Mouse (Mus musculus) testis, adult 10 weeks (tissue): Measurements from ENCODE around the gene Gm16381. TPM values are rescaled to one million over a fixed set of nuclear protein-coding genes. Genes with fewer than 3 reads are reported as not detected.

Source experiments
- polyA plus RNA-seq: library from polyadenylated mRNA; stranded (reverse); fragments of 350-450 nt; fragmentation: Illumina TruSeq; extraction: RNeasy Lipid Tissue Mini Kit (QIAGEN cat#74804); gene quantifications from one replicate; pipeline ENCODE4 v1.2.3, GENCODE M21; 2014; ENCODE audit warnings: low read depth, low replicate concordance

Gene Gm16381
- not detected for polyA plus RNA-seq

DNA sequence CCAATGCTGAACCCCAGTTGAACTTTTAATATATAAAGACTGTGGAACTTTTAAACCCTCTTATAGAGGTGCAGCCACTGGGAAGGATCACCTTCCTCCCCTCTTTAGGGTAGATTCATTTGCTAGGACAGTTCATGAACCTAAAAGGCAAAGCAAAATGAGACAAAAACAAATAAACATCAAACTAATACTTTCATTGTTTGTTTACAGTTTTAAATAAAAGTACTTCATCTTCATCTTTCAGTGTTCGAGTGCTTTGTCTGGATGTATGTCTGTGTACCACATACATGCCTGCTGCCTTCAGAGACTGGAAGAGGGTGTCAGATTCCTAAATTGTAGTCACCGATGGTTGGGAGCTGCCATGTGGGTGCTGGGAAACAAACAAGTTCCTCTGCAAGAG lies at the start of gene Gm16381:
TSS of gene Gm16381 (minus strand) at position 101 of the 400 bp plus-strand sequence.

DNA sequence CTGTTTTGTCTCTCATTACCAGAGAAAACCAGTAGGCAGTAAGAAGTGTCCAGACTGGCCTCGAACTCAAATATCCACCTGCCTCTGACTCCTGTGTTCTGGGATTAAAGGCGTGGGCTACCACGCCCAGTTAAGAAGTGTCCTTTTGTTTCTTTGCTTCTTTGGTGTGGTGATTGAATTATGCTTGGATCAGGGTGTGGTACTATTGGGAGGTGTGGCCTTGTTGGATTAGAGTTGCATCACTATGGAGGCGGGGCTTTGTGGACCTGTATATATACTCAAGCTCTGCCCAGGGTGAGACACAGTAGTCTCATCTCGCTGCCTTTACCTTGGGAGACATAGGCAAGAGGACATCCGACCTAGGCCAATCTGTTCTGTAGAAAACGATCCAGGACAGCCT lies 25.9 kb downstream of the Gm16381 start, which contains the start of gene Gm4027:
TSS of gene Gm4027 (plus strand) at position 301 of the 400 bp plus-strand sequence.

DNA sequence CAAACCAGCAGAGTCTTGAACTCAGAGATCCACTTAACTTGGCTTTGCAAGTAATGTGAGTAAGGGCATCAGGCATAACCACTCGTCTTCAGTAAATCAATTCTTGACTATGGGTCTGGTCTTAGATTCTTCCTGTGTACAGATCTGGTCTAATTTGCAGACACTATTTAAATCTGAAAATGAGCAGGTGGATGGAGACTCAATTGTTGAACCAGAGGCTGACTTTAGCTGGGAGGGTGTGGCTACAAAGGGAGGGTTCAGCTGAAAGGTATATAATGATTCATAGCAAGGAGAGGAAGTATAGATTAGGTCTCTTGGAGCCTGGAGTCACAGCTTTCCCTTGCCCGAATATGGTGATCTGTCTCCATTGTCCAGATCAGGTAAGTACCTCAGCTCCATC lies 42.0 kb downstream of the Gm16381 start, which contains the start of gene Oog1:
TSS of gene Oog1 (plus strand) at position 301 of the 400 bp plus-strand sequence.

Other genes with a start within 250 kb of the Gm16381 start
- gene Slirp, start 200.7 kb downstream of the Gm16381 start, polyA plus RNA-seq: 128 TPM
- 28.0 TPM for gene Alkbh1, start 200.6 kb downstream of the Gm16381 start, polyA plus RNA-seq
- gene Snw1, start 172.3 kb downstream of the Gm16381 start, polyA plus RNA-seq: 94.8 TPM
- not detected for gene Gm5788, start 149.9 kb downstream of the Gm16381 start, polyA plus RNA-seq
- not detected for gene Gm8300, start 130.3 kb downstream of the Gm16381 start, polyA plus RNA-seq
- 0.25 TPM for gene Oog1, start 41.9 kb downstream of the Gm16381 start, polyA plus RNA-seq
- gene Gm4027, start 25.8 kb downstream of the Gm16381 start, polyA plus RNA-seq: 9.2 TPM
- gene Gm21319, start 131.1 kb upstream of the Gm16381 start, polyA plus RNA-seq: not detected
- not detected for gene Gm21936, start 150.9 kb upstream of the Gm16381 start, polyA plus RNA-seq
- gene BB287469, start 172.0 kb upstream of the Gm16381 start, polyA plus RNA-seq: 10.9 TPM
- gene Gm2001, start 197.7 kb upstream of the Gm16381 start, polyA plus RNA-seq: not detected
- gene Gm2016, start 229.5 kb upstream of the Gm16381 start, polyA plus RNA-seq: not detected